Mouse (Mus musculus): ENCODE measurements around the gene Sp1. TPM values are rescaled to one million over a fixed set of nuclear protein-coding genes. Genes with fewer than 3 reads are reported as not detected.

Sp1 gene
- polyA plus RNA-seq, 1 experiment: 0.32 TPM

DNA sequence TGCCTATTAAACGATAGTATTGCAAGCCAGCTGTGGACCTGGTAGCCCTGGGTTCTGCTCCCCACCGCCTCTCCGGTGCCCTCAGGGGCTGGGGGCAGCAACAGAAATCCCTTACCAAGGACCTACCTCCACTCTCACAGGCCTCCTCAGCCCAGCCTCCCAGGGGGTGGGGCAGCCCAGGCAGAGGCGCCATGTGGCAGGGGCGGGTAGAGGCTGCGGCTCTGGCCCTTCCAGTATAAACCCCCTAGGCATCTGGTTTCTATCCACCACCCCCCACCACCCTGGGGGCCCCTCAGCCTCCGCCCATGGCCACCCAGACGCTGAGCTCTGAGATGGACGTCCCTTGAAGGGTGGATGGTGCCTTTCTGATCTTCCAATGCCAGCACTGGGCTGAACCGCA lies 35.2 kb upstream of the Sp1 start:
- no peak for TF ChIP-seq GATA1 (IDR thresholded peaks at IDR 0.05; ENCODE audit: low read length)
- TF ChIP-seq TAL1 (IDR thresholded peaks at IDR 0.05; ENCODE audit: low read length): no peak
- Histone ChIP-seq H3K9me3 (ENCODE audit: control insufficient read depth, low read length) (peaks cover 9% of the 10 kb centered on the region), H3K4me1 (ENCODE audit: control insufficient read depth) (no peaks in the 10 kb centered on the region), H3K4me3 (replicated peaks) (no peak overlapping the region), H3K27me3 (ENCODE audit: control insufficient read depth) (peaks cover 90% of the 10 kb centered on the region), H3K36me3 (ENCODE audit: control insufficient read depth) (no peaks in the 10 kb centered on the region)

DNA sequence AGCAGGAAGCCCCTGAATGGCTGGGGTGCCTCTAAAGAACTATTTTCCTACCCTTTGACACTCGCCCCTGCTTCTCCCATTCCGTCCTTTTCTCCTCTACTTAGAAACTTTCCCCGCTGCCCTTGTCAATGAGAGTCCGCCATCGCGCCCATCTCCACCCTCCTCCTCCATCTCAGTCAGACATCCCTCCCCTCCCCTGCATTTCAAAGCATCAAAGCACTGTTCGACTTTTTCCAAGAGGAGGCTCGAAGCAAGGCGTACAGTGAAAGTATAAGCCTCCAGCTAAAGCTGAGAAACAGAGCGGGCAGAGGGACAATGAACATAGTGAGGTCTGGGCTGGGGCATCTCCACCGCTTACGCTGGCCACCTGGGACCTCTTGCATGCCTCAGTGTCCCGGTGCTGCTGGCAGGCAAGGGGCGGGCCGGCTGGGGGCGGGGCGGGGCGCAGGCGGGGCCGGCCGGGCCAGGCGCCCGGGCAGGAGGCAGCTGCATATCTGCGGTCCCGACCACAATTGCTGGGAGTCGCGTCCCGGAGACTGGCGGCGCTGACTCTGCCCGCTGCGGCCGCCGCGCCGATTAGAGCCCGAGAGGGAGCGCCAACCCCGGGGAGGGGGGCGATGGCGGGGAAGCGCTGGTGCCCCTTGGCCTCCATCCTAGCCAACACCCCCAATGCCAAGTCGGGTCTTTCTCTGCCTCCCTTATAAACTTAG lies 29.3 kb upstream of the Sp1 start:
- TF ChIP-seq GATA1 (IDR thresholded peaks at IDR 0.05; ENCODE audit: low read length) (no peak), TAL1 (IDR thresholded peaks at IDR 0.05; ENCODE audit: low read length) (no peak)
- Histone ChIP-seq H3K4me1 (ENCODE audit: control insufficient read depth) (peaks cover 24% of the 10 kb centered on the region), H3K4me3 (replicated peaks) (peak overlapping the region; percentile 68), H3K27me3 (ENCODE audit: control insufficient read depth) (peaks cover 69% of the 10 kb centered on the region), H3K9me3 (ENCODE audit: control insufficient read depth, low read length) (no peaks in the 10 kb centered on the region; the same call in 1 of the 2 replicates), H3K36me3 (ENCODE audit: control insufficient read depth) (no peaks in the 10 kb centered on the region)

DNA sequence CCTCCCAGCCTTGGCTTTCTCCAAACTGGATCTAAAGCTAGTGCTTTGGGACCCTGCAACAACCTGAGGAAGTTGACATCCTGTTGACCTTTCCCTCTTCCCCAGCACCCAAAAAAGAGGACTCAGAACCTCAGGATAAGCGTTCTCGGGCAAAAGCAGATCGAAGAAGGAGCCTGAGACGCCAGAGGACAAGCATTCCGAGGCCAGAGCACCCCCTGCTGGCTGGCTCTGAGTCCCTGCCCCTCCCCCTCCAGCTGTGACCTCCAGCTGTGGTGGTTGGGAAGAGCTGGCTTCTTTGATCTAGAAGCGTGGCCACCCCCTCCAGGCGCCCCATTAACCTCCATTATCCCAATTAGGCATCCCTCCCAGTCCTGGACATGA lies 28.8 kb upstream of the Sp1 start:
- H3K4me3 ChIP-seq (replicated peaks): peak overlapping the region; percentile 68
- H3K4me1 ChIP-seq (ENCODE audit: control insufficient read depth): peaks cover 26% of the 10 kb centered on the region
- no peak for TF ChIP-seq TAL1 (IDR thresholded peaks at IDR 0.05; ENCODE audit: low read length)
- TF ChIP-seq GATA1 (IDR thresholded peaks at IDR 0.05; ENCODE audit: low read length): no peak

DNA sequence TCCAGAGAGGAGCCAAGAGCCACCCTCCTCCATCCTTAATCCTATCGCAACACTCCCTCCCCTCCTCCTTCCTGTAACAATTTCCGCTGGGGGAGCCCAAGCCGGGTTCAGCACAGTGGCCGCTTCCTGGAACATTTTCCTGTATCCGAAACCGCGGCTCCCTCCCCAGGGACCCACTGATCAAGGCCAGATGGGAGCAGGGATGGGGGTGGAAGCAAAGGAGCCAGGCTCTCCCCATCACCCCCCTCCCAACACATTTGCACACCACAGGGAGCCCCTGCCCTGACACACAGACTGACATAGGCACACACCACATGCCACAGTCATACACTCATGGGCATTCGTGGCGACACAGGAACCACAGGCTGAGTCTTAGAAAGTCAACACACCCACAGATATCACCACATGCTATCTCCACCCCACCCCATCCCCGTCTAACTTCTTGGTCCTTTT lies 28.1 kb upstream of the Sp1 start:
- Histone ChIP-seq H3K4me3 (replicated peaks) (peak overlapping the region; percentile 2), H3K9me3 (ENCODE audit: control insufficient read depth, low read length) (no peaks in the 10 kb centered on the region; the same call in 1 of the 2 replicates), H3K36me3 (ENCODE audit: control insufficient read depth) (no peaks in the 10 kb centered on the region), H3K27me3 (ENCODE audit: control insufficient read depth) (peaks cover 61% of the 10 kb centered on the region), H3K4me1 (ENCODE audit: control insufficient read depth) (peaks cover 26% of the 10 kb centered on the region)
- TF ChIP-seq TAL1 (IDR thresholded peaks at IDR 0.05; ENCODE audit: low read length) (no peak), GATA1 (IDR thresholded peaks at IDR 0.05; ENCODE audit: low read length) (no peak)

More for the DNA sequence above, 28.8 kb upstream of the Sp1 start:
- H3K9me3 ChIP-seq (ENCODE audit: control insufficient read depth, low read length): no peaks in the 10 kb centered on the region; the same call in 1 of the 2 replicates
- H3K36me3 ChIP-seq (ENCODE audit: control insufficient read depth): no peaks in the 10 kb centered on the region
- peaks cover 64% of the 10 kb centered on the region for H3K27me3 ChIP-seq (ENCODE audit: control insufficient read depth)

DNA sequence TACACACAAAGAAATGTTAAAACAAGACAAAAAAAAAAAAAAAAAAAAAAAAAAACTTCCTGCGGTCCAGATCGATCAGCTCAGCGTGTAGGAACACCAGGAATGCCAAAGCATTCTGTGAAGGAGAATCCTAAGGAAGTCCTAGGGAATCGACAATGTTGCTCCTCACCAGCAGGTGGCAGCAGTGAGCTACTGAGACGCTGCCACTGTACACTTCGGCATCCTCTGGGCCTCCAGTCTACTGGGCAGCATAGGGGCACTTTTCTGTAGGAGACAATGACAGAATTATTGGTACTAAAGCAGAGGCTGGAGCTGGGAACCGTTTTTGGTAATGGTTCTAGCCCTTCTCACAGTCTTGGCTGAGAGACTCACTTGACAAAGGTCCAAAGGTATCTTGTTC lies 24.4 kb upstream of the Sp1 start:
- Histone ChIP-seq H3K4me3 (replicated peaks) (no peak overlapping the region), H3K4me1 (ENCODE audit: control insufficient read depth) (peaks cover 22% of the 10 kb centered on the region), H3K27me3 (ENCODE audit: control insufficient read depth) (peaks cover 26% of the 10 kb centered on the region), H3K36me3 (ENCODE audit: control insufficient read depth) (no peaks in the 10 kb centered on the region), H3K9me3 (ENCODE audit: control insufficient read depth, low read length) (no peaks in the 10 kb centered on the region)
- TF ChIP-seq TAL1 (IDR thresholded peaks at IDR 0.05; ENCODE audit: low read length) (no peak), GATA1 (IDR thresholded peaks at IDR 0.05; ENCODE audit: low read length) (no peak)

DNA sequence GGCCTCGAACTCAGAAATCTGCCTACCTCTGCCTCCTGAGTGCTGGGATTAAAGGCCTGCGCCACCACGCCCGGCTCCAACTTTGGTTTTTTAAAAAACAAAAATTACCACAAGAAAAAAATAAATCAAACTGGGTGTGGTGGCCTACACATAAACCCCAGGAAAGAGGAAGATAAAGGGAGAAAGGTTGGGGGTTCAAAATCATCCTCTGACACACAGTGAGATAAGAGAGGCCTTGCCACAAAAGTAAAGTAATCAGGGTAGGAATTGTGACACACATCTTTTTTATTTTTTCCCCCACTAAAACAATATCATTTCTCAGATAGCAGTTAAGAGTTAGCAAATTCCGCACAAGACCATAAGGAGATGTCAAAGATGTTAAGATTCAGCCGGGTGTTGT lies 22.3 kb upstream of the Sp1 start:
- Histone ChIP-seq H3K36me3 (ENCODE audit: control insufficient read depth) (no peaks in the 10 kb centered on the region), H3K4me1 (ENCODE audit: control insufficient read depth) (peaks cover 9% of the 10 kb centered on the region), H3K4me3 (replicated peaks) (no peak overlapping the region), H3K27me3 (ENCODE audit: control insufficient read depth) (peaks cover 7% of the 10 kb centered on the region), H3K9me3 (ENCODE audit: control insufficient read depth, low read length) (no peaks in the 10 kb centered on the region)
- TF ChIP-seq TAL1 (IDR thresholded peaks at IDR 0.05; ENCODE audit: low read length): no peak
- TF ChIP-seq GATA1 (IDR thresholded peaks at IDR 0.05; ENCODE audit: low read length): no peak

DNA sequence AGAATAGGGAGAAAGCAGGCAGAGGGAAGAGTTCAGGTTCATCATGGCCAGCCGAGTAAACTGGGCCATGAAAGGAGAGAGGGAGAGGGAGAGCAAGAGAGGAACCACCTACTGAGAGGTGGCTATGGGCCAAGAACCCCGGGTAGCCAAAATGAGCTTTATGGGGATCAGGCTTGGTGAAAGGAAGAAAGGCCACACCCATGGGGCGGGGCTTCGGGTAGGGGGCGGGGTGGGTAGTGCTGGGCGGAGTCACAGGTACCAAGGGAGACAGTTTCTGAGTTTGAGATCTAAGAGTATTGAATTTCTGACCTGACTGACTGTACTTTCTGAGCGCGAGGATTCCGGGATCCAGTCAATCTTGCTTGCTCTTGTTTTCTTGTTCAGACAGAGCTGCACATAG lies 19.3 kb upstream of the Sp1 start:
- Histone ChIP-seq H3K4me3 (replicated peaks) (no peak overlapping the region), H3K27me3 (ENCODE audit: control insufficient read depth) (no peaks in the 10 kb centered on the region), H3K9me3 (ENCODE audit: control insufficient read depth, low read length) (no peaks in the 10 kb centered on the region), H3K4me1 (ENCODE audit: control insufficient read depth) (peaks cover 12% of the 10 kb centered on the region), H3K36me3 (ENCODE audit: control insufficient read depth) (no peaks in the 10 kb centered on the region)
- TF ChIP-seq TAL1 (IDR thresholded peaks at IDR 0.05; ENCODE audit: low read length): no peak
- no peak for TF ChIP-seq GATA1 (IDR thresholded peaks at IDR 0.05; ENCODE audit: low read length)

DNA sequence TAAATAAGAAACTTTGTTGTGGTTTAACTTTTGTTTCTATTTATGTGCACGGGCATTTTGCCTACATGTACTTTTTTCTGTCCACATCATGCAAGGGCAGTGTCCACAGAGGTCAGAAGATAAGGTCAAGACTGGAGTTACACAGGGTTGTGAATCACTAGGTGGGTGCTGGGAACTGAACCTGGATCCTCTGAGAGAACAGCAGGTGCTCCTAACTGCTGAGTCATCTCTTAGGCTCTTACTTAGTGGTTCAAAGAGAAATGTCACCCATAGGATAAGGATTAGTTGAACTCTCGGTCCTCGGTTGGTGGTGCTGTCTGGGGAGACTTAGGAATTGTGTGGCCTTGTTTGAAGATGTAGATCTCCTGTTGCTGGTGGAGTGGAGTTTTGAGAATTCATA lies 17.0 kb upstream of the Sp1 start:
- Histone ChIP-seq H3K27me3 (ENCODE audit: control insufficient read depth) (no peaks in the 10 kb centered on the region), H3K4me3 (replicated peaks) (no peak overlapping the region), H3K9me3 (ENCODE audit: control insufficient read depth, low read length) (no peaks in the 10 kb centered on the region), H3K36me3 (ENCODE audit: control insufficient read depth) (no peaks in the 10 kb centered on the region), H3K4me1 (ENCODE audit: control insufficient read depth) (peaks cover 26% of the 10 kb centered on the region)
- no peak for TF ChIP-seq GATA1 (IDR thresholded peaks at IDR 0.05; ENCODE audit: low read length)
- no peak for TF ChIP-seq TAL1 (IDR thresholded peaks at IDR 0.05; ENCODE audit: low read length)

DNA sequence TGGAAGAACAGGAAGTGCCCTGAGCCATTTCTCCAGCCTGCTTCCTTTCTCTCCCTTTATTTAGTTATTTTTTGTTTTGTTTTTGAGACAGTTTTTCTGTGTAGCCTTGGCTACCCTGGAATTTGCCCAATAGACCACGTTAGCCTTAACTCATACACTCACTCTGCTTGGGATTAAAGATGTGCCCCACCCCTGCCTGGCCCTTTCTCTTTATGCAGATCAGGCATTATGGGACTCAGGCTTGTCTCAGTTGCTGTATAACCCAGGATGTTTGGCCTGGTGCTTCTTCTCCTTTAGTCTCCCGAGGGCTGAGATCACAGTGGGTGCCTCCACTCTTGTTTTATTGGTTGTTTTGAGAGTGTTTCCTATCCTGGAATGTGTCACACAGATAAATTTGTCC lies 13.4 kb upstream of the Sp1 start:
- Histone ChIP-seq H3K4me1 (ENCODE audit: control insufficient read depth) (peaks cover 43% of the 10 kb centered on the region), H3K9me3 (ENCODE audit: control insufficient read depth, low read length) (no peaks in the 10 kb centered on the region), H3K36me3 (ENCODE audit: control insufficient read depth) (no peaks in the 10 kb centered on the region), H3K4me3 (replicated peaks) (no peak overlapping the region), H3K27me3 (ENCODE audit: control insufficient read depth) (no peaks in the 10 kb centered on the region)
- TF ChIP-seq TAL1 (IDR thresholded peaks at IDR 0.05; ENCODE audit: low read length): no peak
- TF ChIP-seq GATA1 (IDR thresholded peaks at IDR 0.05; ENCODE audit: low read length): no peak

Measured in erythroblast, embryonic 14.5 days (primary cell).